Mouse (Mus musculus): ENCODE data around the gene Gm45713.

DNA sequence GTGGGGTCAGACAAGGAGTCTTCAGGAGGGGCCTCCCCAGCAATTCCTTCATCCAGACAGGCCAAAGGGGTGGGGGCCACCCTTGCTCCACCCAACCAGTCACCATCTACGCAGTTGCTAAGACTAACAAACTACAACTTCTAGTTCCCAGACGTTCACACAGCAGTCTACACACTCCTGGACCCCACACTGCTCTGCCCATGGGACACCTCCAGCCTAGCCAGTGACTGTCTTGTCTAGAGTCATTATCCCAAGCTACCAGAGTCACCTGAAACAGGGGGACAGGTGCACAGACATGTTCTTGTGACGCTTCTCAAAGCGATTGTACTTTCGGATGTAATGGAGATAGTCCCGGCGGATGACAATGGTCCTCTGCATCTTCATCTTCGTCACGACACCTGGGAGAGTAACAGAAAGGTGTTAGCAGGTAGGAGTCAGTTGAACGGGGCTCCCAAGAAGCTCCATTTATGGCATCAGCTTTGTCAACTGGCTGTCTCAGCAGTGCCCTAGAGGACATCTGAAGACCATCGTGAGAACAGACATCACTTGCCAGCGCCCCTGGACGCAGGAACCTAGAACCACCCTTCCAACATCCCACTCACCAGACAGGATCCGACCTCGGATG, 13.4 kb downstream of the Gm45713 start:
- TF ChIP-seq CTCF (IDR thresholded peaks at IDR 0.05) = no peak
- TF ChIP-seq EP300 (IDR thresholded peaks at IDR 0.05; ENCODE audit: insufficient read depth, low read depth, low read length) = no peak
